Mouse (Mus musculus) layer of hippocampus, postnatal 36 days (tissue): ENCODE measurements around the gene Dtl. TPM values are rescaled to one million over a fixed set of nuclear protein-coding genes. Genes with fewer than 3 reads are reported as not detected.
"Not testable (repeated sequence)": the region's sequence is repeated elsewhere in the genome, so short reads cannot be mapped to it uniquely, and the experiment has no call there.

Experiments
- DNase-seq, 2 experiments: peaks; one replicate each; pipeline ENCODE4 v3.0.0; 2022
- total RNA-seq, 2 experiments: library from RNA; stranded (reverse); gene quantifications; 2 replicates each; pipeline ENCODE4 v1.2.3; 2021

Gene Dtl
- total RNA-seq, 2 experiments from 2014 or later = 0.73 to 0.80 TPM

- DNase-seq = no peak
Measured at GRCm38 (mm10) chr1:191517969-191518368, 57.4 kb downstream of the Dtl start.

- no peak for DNase-seq
Measured at GRCm38 (mm10) chr1:191517056-191517455, 58.3 kb downstream of the Dtl start.

GRCm38 (mm10) chr1:191516351-191516750, 59.0 kb downstream of the Dtl start:
- DNase-seq = not testable (repeated sequence)

GRCm38 (mm10) chr1:191513195-191513594, 62.1 kb downstream of the Dtl start:
- no peak for DNase-seq

- no peak for DNase-seq
Measured at GRCm38 (mm10) chr1:191512383-191512782, 63.0 kb downstream of the Dtl start.

- no peak for DNase-seq
Measured at GRCm38 (mm10) chr1:191511503-191511902, 63.8 kb downstream of the Dtl start.

GRCm38 (mm10) chr1:191509865-191510264, 65.5 kb downstream of the Dtl start:
- DNase-seq = no peak

GRCm38 (mm10) chr1:191509131-191509530, 66.2 kb downstream of the Dtl start:
- no peak for DNase-seq

- no peak for DNase-seq
Measured at GRCm38 (mm10) chr1:191506791-191507190, 68.6 kb downstream of the Dtl start.

GRCm38 (mm10) chr1:191499666-191500065, 75.7 kb downstream of the Dtl start:
- no peak for DNase-seq

GRCm38 (mm10) chr1:191498271-191498955, 76.9 kb downstream of the Dtl start:
- DNase-seq = no peak

GRCm38 (mm10) chr1:191496676-191497075, 78.7 kb downstream of the Dtl start:
- no peak for DNase-seq

- no peak for DNase-seq
Measured at GRCm38 (mm10) chr1:191495051-191495467, 80.3 kb downstream of the Dtl start.

- no peak for DNase-seq
Measured at GRCm38 (mm10) chr1:191494303-191494655, 81.1 kb downstream of the Dtl start.

GRCm38 (mm10) chr1:191493476-191494302, 81.7 kb downstream of the Dtl start:
- DNase-seq = no peak

GRCm38 (mm10) chr1:191490446-191490845, 84.9 kb downstream of the Dtl start:
- DNase-seq = no peak

Other genes with a start within 250 kb of the Dtl start
- 1 to 10 TPM; 9.2 to 9.3 TPM for gene Tmem206, start 249.6 kb downstream of the Dtl start, total RNA-seq
- gene Ppp2r5a, start 172.3 kb downstream of the Dtl start, total RNA-seq = 10 to 100 TPM; 68.3 to 77.4 TPM
- gene Ints7, start 92 bp upstream of the Dtl start, total RNA-seq = 10 to 100 TPM; 23.9 to 25.0 TPM
- 100 to 1,000 TPM; 117 to 128 TPM for gene Lpgat1, start 142.3 kb upstream of the Dtl start, total RNA-seq
- 1 to 10 TPM; 2.6 to 2.9 TPM for gene Nek2, start 245.9 kb upstream of the Dtl start, total RNA-seq